ENCODE assay signal across 9 mouse cellular contexts in genomic region chr10:62739961-62740737, GRCm38 (mm10). TPM values are rescaled to one million over a fixed set of nuclear protein-coding genes. Genes with fewer than 3 reads are reported as not detected.
DNase-seq lines count a peak whose midpoint lies in the region; ATAC-seq and TF ChIP-seq lines count a peak whose summit lies in the region.
"Had no signal": no experiment of that assay in that cellular context is flagged by ENCODE, and none has a peak within 500 bp of the region (broad histone marks: within the 10 kb centered on the region; RNA-seq: fewer than 3 reads in every experiment).

No protein-coding gene starts in this region.

- H3K4me1 ChIP-seq in heart, embryonic 10.5 days = peaks cover 13% of the 10 kb centered on the region
- no peaks in the 10 kb centered on the region for H3K4me1 ChIP-seq in forebrain, embryonic 15.5 days
- no peaks in the 10 kb centered on the region for H3K4me1 ChIP-seq in intestine, postnatal 0 days (replicated peaks; ENCODE audit: control insufficient read depth, insufficient read depth, low read length)
- H3K4me1 ChIP-seq: liver, embryonic 13.5 days had no signal

- intact Hi-C loops in heart, postnatal 36 days (cut with DNase I) = no loop called here
- intact Hi-C loops in left cerebral cortex, postnatal 4 days (cut with DNase I) = no loop called here

- ATAC-seq in forebrain, embryonic 15.5 days (replicated peaks) = peak; percentile 77
- ATAC-seq in intestine, postnatal 0 days = no peak

- peaks cover 57% of the 10 kb centered on the region for H3K36me3 ChIP-seq in heart, embryonic 10.5 days
- H3K36me3 ChIP-seq in forebrain, embryonic 15.5 days = peaks cover 33% of the 10 kb centered on the region
- peaks cover 28% of the 10 kb centered on the region for H3K36me3 ChIP-seq in intestine, postnatal 0 days (ENCODE audit: control insufficient read depth, insufficient read depth)

- H3K9me3 ChIP-seq in heart, embryonic 10.5 days = no peaks in the 10 kb centered on the region
- no peaks in the 10 kb centered on the region for H3K9me3 ChIP-seq in forebrain, embryonic 15.5 days
- no peaks in the 10 kb centered on the region for H3K9me3 ChIP-seq in intestine, postnatal 0 days (ENCODE audit: control insufficient read depth)
- H3K9me3 ChIP-seq: liver, embryonic 13.5 days had no signal

- DNase-seq in heart, embryonic 10.5 days (ENCODE audit: low spot score) = no peak
- no peak for DNase-seq in heart, postnatal 36 days
- peak; percentile 76 for DNase-seq in Muller cell, postnatal 12 days (ENCODE audit: inconsistent ontology term)
- peak; percentile 24 for DNase-seq in left cerebral cortex, postnatal 4 days
- DNase-seq in ovary, adult 18-20 months (ENCODE audit: low spot score) = no peak
- no peak for DNase-seq in ovary, postnatal 10 days (ENCODE audit: low spot score)
- DNase-seq: liver, embryonic 13.5 days had no signal

- H3K27me3 ChIP-seq in heart, embryonic 10.5 days (ENCODE audit: insufficient read depth, poor library complexity, severe bottlenecking) = no peaks in the 10 kb centered on the region
- H3K27me3 ChIP-seq in forebrain, embryonic 15.5 days = no peaks in the 10 kb centered on the region
- H3K27me3 ChIP-seq in intestine, postnatal 0 days (replicated peaks; ENCODE audit: control insufficient read depth, insufficient read depth, low read length) = no peaks in the 10 kb centered on the region
- H3K27me3 ChIP-seq: liver, embryonic 13.5 days had no signal

- H3K4me2 ChIP-seq in forebrain, embryonic 15.5 days (replicated peaks) = no peak overlapping the region
- no peak overlapping the region for H3K4me2 ChIP-seq in intestine, postnatal 0 days (replicated peaks; ENCODE audit: low read depth)
- H3K4me2 ChIP-seq: liver, embryonic 13.5 days had no signal

- H3K4me3 ChIP-seq in heart, embryonic 10.5 days = no peak overlapping the region
- no peak overlapping the region for H3K4me3 ChIP-seq in forebrain, embryonic 15.5 days
- H3K4me3 ChIP-seq in intestine, postnatal 0 days (ENCODE audit: low read depth, low read length) = no peak overlapping the region
- H3K4me3 ChIP-seq: liver, embryonic 13.5 days had no signal

- no peak for TF ChIP-seq CTCF in intestine, postnatal 0 days (IDR thresholded peaks at IDR 0.05; ENCODE audit: low read depth)

- H3K27ac ChIP-seq in heart, embryonic 10.5 days = peak overlapping the region; percentile 43; the same call in 1 of the 2 replicates
- H3K27ac ChIP-seq in forebrain, embryonic 15.5 days (replicated peaks) = peak overlapping the region; percentile 78
- no peak overlapping the region for H3K27ac ChIP-seq in intestine, postnatal 0 days (ENCODE audit: low read depth, low read length)
- H3K27ac ChIP-seq: liver, embryonic 13.5 days had no signal

- WGBS in heart, embryonic 10.5 days = 53% methylated on average over 4 of the region's 4 CpGs
- 57% methylated on average over 4 of the region's 4 CpGs for WGBS in forebrain, embryonic 15.5 days
- WGBS in intestine, postnatal 0 days = 85% methylated on average over 4 of the region's 4 CpGs

- H3K9ac ChIP-seq in forebrain, embryonic 15.5 days (replicated peaks) = no peak overlapping the region
- H3K9ac ChIP-seq in intestine, postnatal 0 days (ENCODE audit: low read depth, low read length) = no peak overlapping the region
- H3K9ac ChIP-seq: liver, embryonic 13.5 days had no signal

RNA-seq across cellular contexts. Expression of gene Stox1, which starts 14.2 kb away (rescaled TPM):
- polyA plus RNA-seq in heart, embryonic 10.5 days (2016; fragmentation: Nextera tagmentation; extraction: Ambion mirVana) = 0.83 and 2.2 TPM in 2 replicates
- total RNA-seq in heart, postnatal 36 days (2021) = 1 to 10 TPM in 1 of 2 experiments, under 1 TPM in 1; 0.89 to 1.2 TPM
- 2.3 and 2.5 TPM in 2 replicates for polyA plus RNA-seq in forebrain, embryonic 15.5 days (2015; fragmentation: Nextera tagmentation; extraction: Ambion mirVana)
- 1 to 10 TPM; 5.4 to 5.6 TPM for total RNA-seq in left cerebral cortex, postnatal 4 days (2021)
- polyA plus RNA-seq in intestine, postnatal 0 days (2015; fragmentation: Nextera tagmentation; extraction: Ambion mirVana) = 0.44 and 0.97 TPM in 2 replicates

RNA-seq across cellular contexts. Expression of gene Ccar1, which starts 51.9 kb away (rescaled TPM):
- polyA plus RNA-seq in heart, embryonic 10.5 days (2016; fragmentation: Nextera tagmentation; extraction: Ambion mirVana) = 106 and 127 TPM in 2 replicates
- total RNA-seq in heart, postnatal 36 days (2021) = 10 to 100 TPM; 49.5 to 50.7 TPM
- polyA plus RNA-seq in forebrain, embryonic 15.5 days (2015; fragmentation: Nextera tagmentation; extraction: Ambion mirVana) = 119 and 135 TPM in 2 replicates
- 10 to 100 TPM; 88.1 to 90.3 TPM for total RNA-seq in left cerebral cortex, postnatal 4 days (2021)
- polyA plus RNA-seq in intestine, postnatal 0 days (2015; fragmentation: Nextera tagmentation; extraction: Ambion mirVana) = 45.7 and 46.8 TPM in 2 replicates

Comparison
In these comparisons a context has a peak if more than half of its experiments do, and no peak if none do; other contexts are left out.
1. DNase-seq: peak in Muller cell, postnatal 12 days (single experiment) and left cerebral cortex, postnatal 4 days (single experiment); none in heart, embryonic 10.5 days (single experiment), heart, postnatal 36 days (0 of 2), ovary, adult 18-20 months (single experiment) and ovary, postnatal 10 days (single experiment).